Mouse (Mus musculus) left cerebral cortex, postnatal 25 days (tissue): ENCODE measurements around the gene Dnah6. TPM values are rescaled to one million over a fixed set of nuclear protein-coding genes. Genes with fewer than 3 reads are reported as not detected.

Experiments
- DNase-seq, 2 experiments: peaks; one replicate each; pipeline ENCODE4 v3.0.0; 2022; ENCODE audit warnings: low spot score in 2 of 2, mixed read lengths in 1 of 2
- intact Hi-C: fragments of 180-260 bp; cut with DNase I; formaldehyde crosslinking; loops from one replicate; pipeline ENCODE4 v1.15.1; 2025
- total RNA-seq, 2 experiments: library from RNA; stranded (reverse); gene quantifications; 2 replicates each; pipeline ENCODE4 v1.2.3; 2021

Gene Dnah6
- total RNA-seq, 2 experiments from 2014 or later = 0.41 to 0.60 TPM

GRCm38 (mm10) chr6:72993054-72993687, 228.3 kb downstream of the Dnah6 start:
- DNase-seq = no peak
- intact Hi-C loops = no loop called here

DNA sequence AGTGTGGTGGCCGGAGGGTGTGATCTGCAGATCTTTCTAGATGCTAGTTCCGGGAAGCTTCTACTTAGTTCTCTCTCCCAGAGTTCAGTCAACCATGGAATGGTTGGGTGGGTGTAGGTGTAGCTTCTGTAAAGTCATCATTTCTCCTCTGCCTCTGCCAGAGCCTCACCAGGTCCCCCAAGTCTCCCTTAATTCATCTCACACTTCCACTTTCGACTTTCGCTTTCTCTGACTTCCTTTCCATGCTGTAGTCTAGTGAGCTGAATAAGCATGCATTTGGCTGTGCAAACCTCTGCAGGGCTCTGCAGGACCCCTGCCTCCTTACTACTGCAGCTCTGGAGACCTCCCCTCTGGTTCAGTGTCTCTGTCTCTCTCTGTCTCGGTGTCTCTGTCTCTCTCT, 231.2 kb downstream of the Dnah6 start:
- no peak for DNase-seq
- intact Hi-C loops = no loop called here

GRCm38 (mm10) chr6:72989028-72989736, 232.3 kb downstream of the Dnah6 start:
- DNase-seq = no peak
- intact Hi-C loops = no loop called here

- intact Hi-C loops = no loop called here
- no peak for DNase-seq
Observed at GRCm38 (mm10) chr6:72982506-72982905, 238.9 kb downstream of the Dnah6 start.

- intact Hi-C loops = no loop called here
- DNase-seq = no peak
Observed at GRCm38 (mm10) chr6:72981851-72982250, 239.6 kb downstream of the Dnah6 start.

- DNase-seq = peak in 1 of 2 experiments; percentile 64
- intact Hi-C loops = no loop called here
Observed at GRCm38 (mm10) chr6:72981124-72981651, 240.3 kb downstream of the Dnah6 start.

- intact Hi-C loops = no loop called here
Observed at GRCm38 (mm10) chr6:72976866-72977265, 244.6 kb downstream of the Dnah6 start.

GRCm38 (mm10) chr6:72971074-72971473, 250.4 kb downstream of the Dnah6 start:
- DNase-seq = no peak
- intact Hi-C loops = no loop called here

More at GRCm38 (mm10) chr6:72976866-72977265, 244.6 kb downstream of the Dnah6 start:
- DNase-seq = no peak

DNA sequence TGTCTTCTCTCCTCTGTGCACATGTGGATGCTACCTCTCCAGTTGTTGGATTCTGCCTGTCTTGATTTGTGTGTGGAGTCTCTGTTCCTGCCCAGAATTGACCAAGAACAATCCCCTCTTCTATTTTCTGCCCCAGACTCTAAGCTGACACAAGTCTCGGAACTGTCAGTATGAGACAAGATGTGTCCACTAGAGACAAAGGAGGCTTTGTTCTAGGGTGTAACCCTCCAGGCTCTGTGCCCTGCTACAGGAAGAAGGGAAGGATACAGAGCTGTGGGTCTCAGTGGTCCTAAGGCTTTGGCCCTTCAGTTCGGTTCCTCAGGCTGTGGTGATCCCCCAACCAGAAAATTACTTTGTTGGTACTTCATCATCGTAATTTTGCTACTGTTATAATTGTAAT, 251.7 kb downstream of the Dnah6 start:
- intact Hi-C loops = no loop called here
- DNase-seq = no peak

Other genes with a start within 250 kb of the Dnah6 start
- 100 to 1,000 TPM; 123 to 129 TPM for gene Suclg1, start 26.7 kb upstream of the Dnah6 start, total RNA-seq
- gene 4931417E11Rik, start 248.0 kb upstream of the Dnah6 start, total RNA-seq = not detected